Mouse (Mus musculus): Measurements from ENCODE around the gene Arnt2. TPM values are rescaled to one million over a fixed set of nuclear protein-coding genes. Genes with fewer than 3 reads are reported as not detected.

Arnt2 gene
- polyA plus RNA-seq, 1 experiment from 2014 or later, result 30.9 TPM

GRCm38 (mm10) chr7:84341001-84341400 is 69.0 kb downstream of the Arnt2 start:
- H3K4me1 ChIP-seq (ENCODE audit: control insufficient read depth, insufficient read depth, low read length), result no peaks in the 10 kb centered on the region
- H3K27ac ChIP-seq (ENCODE audit: low read depth, low read length), result no peak overlapping the region
- H3K9me3 ChIP-seq (ENCODE audit: control insufficient read depth, low read length), result no peaks in the 10 kb centered on the region
- 87% methylated on average over 1 of the region's 1 CpGs for WGBS
- ATAC-seq (ENCODE audit: insufficient read depth, low FRiP score, low TSS enrichment) (no peak), DNase-seq (ENCODE audit: low spot score) (no peak)
- peaks cover 15% of the 10 kb centered on the region for H3K36me3 ChIP-seq (ENCODE audit: control insufficient read depth, insufficient read depth, low read length)
- no peak overlapping the region for H3K4me3 ChIP-seq (ENCODE audit: low read depth, low read length)
- H3K27me3 ChIP-seq (ENCODE audit: control insufficient read depth, insufficient read depth, low read length), result no peaks in the 10 kb centered on the region
- H3K4me2 ChIP-seq (ENCODE audit: low read depth), result no peak overlapping the region
- no peak overlapping the region for H3K9ac ChIP-seq (ENCODE audit: low read length)

- no peak for ATAC-seq (ENCODE audit: insufficient read depth, low FRiP score, low TSS enrichment)
- H3K4me1 ChIP-seq (ENCODE audit: control insufficient read depth, insufficient read depth, low read length), result no peaks in the 10 kb centered on the region
- H3K36me3 ChIP-seq (ENCODE audit: control insufficient read depth, insufficient read depth, low read length), result peaks cover 6% of the 10 kb centered on the region
- H3K9ac ChIP-seq (ENCODE audit: low read length), result no peak overlapping the region
- H3K27ac ChIP-seq (ENCODE audit: low read depth, low read length), result no peak overlapping the region
- no peak for DNase-seq (ENCODE audit: low spot score)
- no peak overlapping the region for H3K4me3 ChIP-seq (ENCODE audit: low read depth, low read length)
- no peak overlapping the region for H3K4me2 ChIP-seq (ENCODE audit: low read depth)
- 87% methylated on average over 1 of the region's 1 CpGs for WGBS
- H3K27me3 ChIP-seq (ENCODE audit: control insufficient read depth, insufficient read depth, low read length), result no peaks in the 10 kb centered on the region
- no peaks in the 10 kb centered on the region for H3K9me3 ChIP-seq (ENCODE audit: control insufficient read depth, low read length)
These were observed 70.8 kb downstream of the Arnt2 start for GRCm38 (mm10) chr7:84339186-84339585.

- H3K36me3 ChIP-seq (ENCODE audit: control insufficient read depth, insufficient read depth, low read length), result no peaks in the 10 kb centered on the region
- WGBS, result 81% methylated on average over 4 of the region's 4 CpGs
- H3K4me2 ChIP-seq (ENCODE audit: low read depth), result no peak overlapping the region
- no peak for ATAC-seq (ENCODE audit: insufficient read depth, low FRiP score, low TSS enrichment)
- H3K27me3 ChIP-seq (ENCODE audit: control insufficient read depth, insufficient read depth, low read length), result no peaks in the 10 kb centered on the region
- H3K4me1 ChIP-seq (ENCODE audit: control insufficient read depth, insufficient read depth, low read length), result peaks cover under 1% of the 10 kb centered on the region; the same call in 1 of the 2 replicates
- no peak overlapping the region for H3K27ac ChIP-seq (ENCODE audit: low read depth, low read length)
- DNase-seq (ENCODE audit: low spot score), result no peak
- no peak overlapping the region for H3K9ac ChIP-seq (ENCODE audit: low read length)
- H3K4me3 ChIP-seq (ENCODE audit: low read depth, low read length), result no peak overlapping the region
- H3K9me3 ChIP-seq (ENCODE audit: control insufficient read depth, low read length), result no peaks in the 10 kb centered on the region
These were observed 72.2 kb downstream of the Arnt2 start for GRCm38 (mm10) chr7:84337768-84338167.

- Histone ChIP-seq H3K4me3 (ENCODE audit: low read depth, low read length) (no peak overlapping the region), H3K9ac (ENCODE audit: low read length) (no peak overlapping the region), H3K9me3 (ENCODE audit: control insufficient read depth, low read length) (no peaks in the 10 kb centered on the region), H3K36me3 (ENCODE audit: control insufficient read depth, insufficient read depth, low read length) (no peaks in the 10 kb centered on the region), H3K27me3 (ENCODE audit: control insufficient read depth, insufficient read depth, low read length) (no peaks in the 10 kb centered on the region), H3K27ac (ENCODE audit: low read depth, low read length) (no peak overlapping the region), H3K4me1 (ENCODE audit: control insufficient read depth, insufficient read depth, low read length) (peaks cover 6% of the 10 kb centered on the region; the same call in 1 of the 2 replicates), H3K4me2 (ENCODE audit: low read depth) (no peak overlapping the region)
- WGBS, result 84% methylated on average over 4 of the region's 4 CpGs
- no peak for ATAC-seq (ENCODE audit: insufficient read depth, low FRiP score, low TSS enrichment)
- DNase-seq (ENCODE audit: low spot score), result no peak
These were observed 73.1 kb downstream of the Arnt2 start for GRCm38 (mm10) chr7:84336907-84337306.

GRCm38 (mm10) chr7:84336580-84336886 is 73.4 kb downstream of the Arnt2 start:
- H3K9me3 ChIP-seq (ENCODE audit: control insufficient read depth, low read length), result no peaks in the 10 kb centered on the region
- 75% methylated on average over 2 of the region's 2 CpGs for WGBS

GRCm38 (mm10) chr7:84335766-84336579 is 74.0 kb downstream of the Arnt2 start:
- H3K4me1 ChIP-seq (ENCODE audit: control insufficient read depth, insufficient read depth, low read length), result peaks cover 6% of the 10 kb centered on the region; the same call in 1 of the 2 replicates
- no peaks in the 10 kb centered on the region for H3K27me3 ChIP-seq (ENCODE audit: control insufficient read depth, insufficient read depth, low read length)
- H3K4me2 ChIP-seq (ENCODE audit: low read depth), result no peak overlapping the region
- no peaks in the 10 kb centered on the region for H3K9me3 ChIP-seq (ENCODE audit: control insufficient read depth, low read length)
- no peaks in the 10 kb centered on the region for H3K36me3 ChIP-seq (ENCODE audit: control insufficient read depth, insufficient read depth, low read length)
- no peak overlapping the region for H3K4me3 ChIP-seq (ENCODE audit: low read depth, low read length)
- no peak overlapping the region for H3K27ac ChIP-seq (ENCODE audit: low read depth, low read length)
- ATAC-seq (ENCODE audit: insufficient read depth, low FRiP score, low TSS enrichment) (no peak), DNase-seq (ENCODE audit: low spot score) (no peak)
- H3K9ac ChIP-seq (ENCODE audit: low read length), result no peak overlapping the region
- 78% methylated on average over 6 of the region's 6 CpGs for WGBS

More at GRCm38 (mm10) chr7:84336580-84336886, 73.4 kb downstream of the Arnt2 start:
- no peaks in the 10 kb centered on the region for H3K36me3 ChIP-seq (ENCODE audit: control insufficient read depth, insufficient read depth, low read length)
- ATAC-seq (ENCODE audit: insufficient read depth, low FRiP score, low TSS enrichment), result no peak
- peaks cover 6% of the 10 kb centered on the region; the same call in 1 of the 2 replicates for H3K4me1 ChIP-seq (ENCODE audit: control insufficient read depth, insufficient read depth, low read length)
- DNase-seq (ENCODE audit: low spot score), result no peak
- no peak overlapping the region for H3K27ac ChIP-seq (ENCODE audit: low read depth, low read length)
- no peak overlapping the region for H3K4me2 ChIP-seq (ENCODE audit: low read depth)
- H3K27me3 ChIP-seq (ENCODE audit: control insufficient read depth, insufficient read depth, low read length), result no peaks in the 10 kb centered on the region
- no peak overlapping the region for H3K9ac ChIP-seq (ENCODE audit: low read length)
- no peak overlapping the region for H3K4me3 ChIP-seq (ENCODE audit: low read depth, low read length)

- ATAC-seq (ENCODE audit: insufficient read depth, low FRiP score, low TSS enrichment) (no peak), DNase-seq (ENCODE audit: low spot score) (no peak)
- H3K27me3 ChIP-seq (ENCODE audit: control insufficient read depth, insufficient read depth, low read length), result no peaks in the 10 kb centered on the region
- H3K36me3 ChIP-seq (ENCODE audit: control insufficient read depth, insufficient read depth, low read length), result no peaks in the 10 kb centered on the region
- no peak overlapping the region for H3K27ac ChIP-seq (ENCODE audit: low read depth, low read length)
- no peaks in the 10 kb centered on the region for H3K9me3 ChIP-seq (ENCODE audit: control insufficient read depth, low read length)
- no peak overlapping the region for H3K9ac ChIP-seq (ENCODE audit: low read length)
- no peak overlapping the region for H3K4me2 ChIP-seq (ENCODE audit: low read depth)
- 93% methylated on average over 3 of the region's 3 CpGs for WGBS
- H3K4me1 ChIP-seq (ENCODE audit: control insufficient read depth, insufficient read depth, low read length), result peaks cover 9% of the 10 kb centered on the region
- H3K4me3 ChIP-seq (ENCODE audit: low read depth, low read length), result no peak overlapping the region
These were observed 76.0 kb downstream of the Arnt2 start for GRCm38 (mm10) chr7:84333996-84334395.

- H3K4me2 ChIP-seq (ENCODE audit: low read depth), result no peak overlapping the region
These were observed 77.4 kb downstream of the Arnt2 start for GRCm38 (mm10) chr7:84332295-84333168.

More at GRCm38 (mm10) chr7:84332295-84333168, 77.4 kb downstream of the Arnt2 start:
- H3K9me3 ChIP-seq (ENCODE audit: control insufficient read depth, low read length), result no peaks in the 10 kb centered on the region
- H3K4me3 ChIP-seq (ENCODE audit: low read depth, low read length), result no peak overlapping the region
- H3K27ac ChIP-seq (ENCODE audit: low read depth, low read length), result no peak overlapping the region
- peaks cover 9% of the 10 kb centered on the region for H3K4me1 ChIP-seq (ENCODE audit: control insufficient read depth, insufficient read depth, low read length)
- 35% methylated on average over 11 of the region's 11 CpGs for WGBS
- H3K36me3 ChIP-seq (ENCODE audit: control insufficient read depth, insufficient read depth, low read length), result peaks cover 2% of the 10 kb centered on the region; the same call in 1 of the 2 replicates
- DNase-seq (ENCODE audit: low spot score) (no peak), ATAC-seq (ENCODE audit: insufficient read depth, low FRiP score, low TSS enrichment) (peak; percentile 69)
- no peak overlapping the region for H3K9ac ChIP-seq (ENCODE audit: low read length)
- no peaks in the 10 kb centered on the region for H3K27me3 ChIP-seq (ENCODE audit: control insufficient read depth, insufficient read depth, low read length)
